Mouse (Mus musculus): ENCODE data around the gene Ap1b1.

- no peak for TF ChIP-seq CTCF (conservative IDR thresholded peaks at IDR 0.05; ENCODE audit: low read length)
- no peak for TF ChIP-seq POU5F1 (IDR thresholded peaks at IDR 0.05; ENCODE audit: borderline replicate concordance, low read length)
- no peak for TF ChIP-seq NANOG (IDR thresholded peaks at IDR 0.05; ENCODE audit: borderline replicate concordance, low read length)
These were observed at the start of gene Ap1b1 for GRCm38 (mm10) chr11:4986695-4987486.
